Mouse (Mus musculus) forebrain, embryonic 16.5 days (tissue): Measurements from ENCODE around the gene Tiam1. TPM values are rescaled to one million over a fixed set of nuclear protein-coding genes. Genes with fewer than 3 reads are reported as not detected.

Experiments
- ATAC-seq: fragments of 200-750 bp; cut with Nextera tagmentation; 2 replicates; pipeline ENCODE4 v1.8.0; 2017; ENCODE audit warnings: mild to moderate bottlenecking, moderate library complexity
- H3K27ac ChIP-seq: fragments of 300-500 bp; sonication (generic); 2 replicates; pipeline ENCODE4 v1.5.1; 2014; ENCODE audit warnings: low read length, control low read depth
- H3K27me3 ChIP-seq: fragments of 300-500 bp; sonication (generic); replicated peaks from 2 replicates; pipeline ENCODE4 v1.6.1; 2014; ENCODE audit warnings: low read length; ENCODE audit not compliant: control insufficient read depth, insufficient read depth
- H3K36me3 ChIP-seq: fragments of 300-500 bp; sonication (generic); 2 replicates; pipeline ENCODE4 v1.6.1; 2014; ENCODE audit not compliant: control insufficient read depth, insufficient read depth
- H3K4me1 ChIP-seq: fragments of 300-500 bp; sonication (generic); replicated peaks from 2 replicates; pipeline ENCODE4 v1.6.1; 2014; ENCODE audit warnings: low read length; ENCODE audit not compliant: control insufficient read depth, insufficient read depth
- H3K4me2 ChIP-seq: fragments of 300-500 bp; sonication (generic); 2 replicates; pipeline ENCODE4 v1.6.1; 2014; ENCODE audit warnings: mild to moderate bottlenecking, low read length, control low read depth
- H3K4me3 ChIP-seq: fragments of 300-500 bp; sonication (generic); replicated peaks from 2 replicates; pipeline ENCODE4 v1.5.1; 2014; ENCODE audit warnings: mild to moderate bottlenecking, low read length, control low read depth
- H3K9ac ChIP-seq: fragments of 300-500 bp; sonication (generic); replicated peaks from 2 replicates; pipeline ENCODE4 v1.6.1; 2014; ENCODE audit warnings: low read depth, low read length, control low read depth
- H3K9me3 ChIP-seq: fragments of 300-500 bp; sonication (generic); 2 replicates; pipeline ENCODE4 v1.6.1; 2016; ENCODE audit warnings: low read length; ENCODE audit not compliant: control insufficient read depth
- WGBS: fragments of 180-500 bp; shearing (Covaris S2); extraction: QIAGEN DNeasy Blood & Tissue Kit; methylation state at CpG from one replicate; pipeline ENCODE4 v1.1.7; 2014; 5-methylcytosine and 5-hydroxymethylcytosine counted together
- polyA plus RNA-seq: library from polyadenylated mRNA; unstranded; fragments of >200 nt; fragmentation: Nextera tagmentation; extraction: Ambion mirVana; gene quantifications from 2 replicates; pipeline ENCODE4 v1.2.1, GENCODE M21; 2015

Tiam1 gene
- polyA plus RNA-seq, 1 experiment from 2014 or later = 29.5 TPM

DNA sequence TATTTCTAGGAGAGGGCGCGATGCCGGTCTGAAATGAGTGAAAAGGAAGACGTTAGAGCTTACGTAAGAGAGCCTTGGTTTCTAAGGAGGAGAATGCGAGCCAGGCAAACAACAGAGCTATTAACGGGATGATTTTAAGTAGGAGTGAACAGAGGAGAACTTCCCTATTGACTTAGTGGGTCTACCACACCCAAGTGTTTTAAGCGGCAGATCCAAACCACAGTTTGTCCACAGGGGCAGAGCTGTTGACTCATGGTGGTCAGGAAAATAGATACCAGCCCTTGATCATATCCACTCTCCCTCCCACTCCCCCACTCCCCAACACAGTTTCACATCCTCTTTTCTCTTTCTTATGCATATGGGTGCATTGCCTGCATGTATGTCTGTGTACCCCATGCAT, 33.9 kb upstream of the Tiam1 start:
- H3K9ac ChIP-seq = no peak overlapping the region
- no peaks in the 10 kb centered on the region for H3K27me3 ChIP-seq
- no peaks in the 10 kb centered on the region for H3K9me3 ChIP-seq
- peaks cover 11% of the 10 kb centered on the region for H3K4me1 ChIP-seq
- H3K4me3 ChIP-seq = no peak overlapping the region
- no peaks in the 10 kb centered on the region for H3K36me3 ChIP-seq
- no peak for ATAC-seq
- H3K4me2 ChIP-seq = no peak overlapping the region
- WGBS = 81% methylated on average over 8 of the region's 8 CpGs
- no peak overlapping the region for H3K27ac ChIP-seq

GRCm38 (mm10) chr16:90176472-90176871, 32.9 kb upstream of the Tiam1 start:
- H3K9me3 ChIP-seq = no peaks in the 10 kb centered on the region
- 18% methylated on average over 10 of the region's 10 CpGs for WGBS
- no peak overlapping the region for H3K9ac ChIP-seq
- peak overlapping the region; percentile 11 for H3K27ac ChIP-seq
- H3K4me2 ChIP-seq = peak overlapping the region; percentile 16
- H3K36me3 ChIP-seq = no peaks in the 10 kb centered on the region
- H3K4me1 ChIP-seq = peaks cover 11% of the 10 kb centered on the region
- no peak overlapping the region for H3K4me3 ChIP-seq
- ATAC-seq = peak; percentile 88
- no peaks in the 10 kb centered on the region for H3K27me3 ChIP-seq

- no peak overlapping the region for H3K27ac ChIP-seq
- no peak overlapping the region for H3K4me2 ChIP-seq
- H3K4me3 ChIP-seq = no peak overlapping the region
- no peaks in the 10 kb centered on the region for H3K9me3 ChIP-seq
- peaks cover 3% of the 10 kb centered on the region for H3K4me1 ChIP-seq
- 20% methylated on average over 8 of the region's 8 CpGs for WGBS
- no peaks in the 10 kb centered on the region for H3K36me3 ChIP-seq
- no peaks in the 10 kb centered on the region for H3K27me3 ChIP-seq
- H3K9ac ChIP-seq = no peak overlapping the region
- ATAC-seq = no peak
Measured at GRCm38 (mm10) chr16:90171416-90171815, 27.8 kb upstream of the Tiam1 start.

DNA sequence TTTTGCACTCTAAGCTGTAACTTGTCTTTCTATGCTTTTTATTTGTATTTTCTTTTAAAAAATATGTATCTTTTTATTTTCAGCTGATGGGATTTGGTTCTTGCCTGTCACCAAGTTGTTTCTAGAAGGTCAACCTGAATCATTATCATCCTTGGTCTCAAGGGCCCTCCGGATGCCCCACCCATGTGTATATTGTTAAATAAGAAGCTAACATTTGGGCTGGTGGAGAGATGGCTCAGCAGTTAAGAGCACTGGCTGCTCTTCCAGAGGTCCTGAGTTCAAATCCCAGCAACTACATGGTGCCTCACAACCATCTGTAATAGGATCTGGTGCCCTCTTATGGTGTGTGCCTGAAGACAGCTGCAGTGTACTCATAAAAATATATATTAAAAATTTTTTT, 27.1 kb upstream of the Tiam1 start:
- no peak overlapping the region for H3K9ac ChIP-seq
- ATAC-seq = no peak
- no peaks in the 10 kb centered on the region for H3K4me1 ChIP-seq
- no peaks in the 10 kb centered on the region for H3K27me3 ChIP-seq
- H3K36me3 ChIP-seq = no peaks in the 10 kb centered on the region
- no peak overlapping the region for H3K27ac ChIP-seq
- no peaks in the 10 kb centered on the region for H3K9me3 ChIP-seq
- H3K4me3 ChIP-seq = no peak overlapping the region
- H3K4me2 ChIP-seq = no peak overlapping the region
- WGBS = 97% methylated on average over 1 of the region's 1 CpGs

DNA sequence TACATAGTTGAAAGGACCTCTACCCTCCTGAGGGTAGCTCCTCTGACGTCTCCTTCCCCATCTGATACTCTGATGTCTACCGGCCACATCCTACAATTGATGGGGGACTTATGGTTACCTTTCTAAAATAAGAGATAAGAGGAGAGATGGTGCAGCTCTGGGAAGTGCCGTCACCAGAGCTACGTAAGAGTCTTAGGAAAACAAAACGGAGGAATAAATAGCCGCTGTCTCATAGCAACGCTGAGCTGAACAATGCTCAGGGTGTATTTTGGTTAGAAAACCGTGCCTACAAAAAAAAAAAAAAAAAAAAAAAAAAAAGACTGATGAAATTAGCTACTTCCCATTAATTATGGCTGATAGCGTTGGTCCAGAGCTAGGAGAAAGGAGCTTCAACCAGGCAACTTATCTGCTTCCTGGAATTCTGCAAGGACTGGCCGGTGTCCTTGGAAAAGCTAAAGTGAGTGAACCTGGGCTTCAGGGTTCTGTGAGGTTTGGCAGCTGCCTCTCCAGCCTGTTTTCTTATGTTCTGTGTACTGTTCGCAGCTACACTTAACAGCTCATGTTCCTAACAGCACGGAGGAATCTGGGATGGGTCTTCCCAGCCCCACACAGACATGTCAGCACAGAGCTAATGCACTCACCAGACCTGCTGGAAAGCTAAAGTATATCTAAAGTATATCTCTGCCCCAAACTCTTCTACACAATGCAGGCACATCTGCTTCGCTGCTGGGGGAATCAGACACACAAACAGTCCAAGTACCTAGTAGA, 26.5 kb upstream of the Tiam1 start:
- peak; percentile 50; the same call in 1 of the 2 replicates for ATAC-seq

DNA sequence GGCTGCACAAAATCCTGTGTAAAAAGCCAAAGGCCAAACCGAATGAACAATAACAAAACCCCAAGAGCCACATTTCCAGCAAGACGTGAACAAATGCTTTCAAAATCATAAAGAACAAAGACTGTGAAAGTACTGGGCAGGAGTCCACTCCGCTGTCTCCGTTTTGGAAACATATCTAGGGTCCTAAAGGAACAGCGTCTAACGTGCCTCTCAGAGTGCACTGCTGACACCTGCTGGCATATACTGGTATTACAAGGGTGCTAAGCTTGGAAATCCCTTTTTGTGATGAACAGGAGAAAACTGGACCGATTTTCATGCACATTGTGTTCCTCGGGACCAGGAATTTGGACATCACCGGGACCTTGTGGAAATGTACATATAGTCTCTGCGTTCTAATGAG, 24.1 kb upstream of the Tiam1 start:
- peak; percentile 41; the same call in 1 of the 2 replicates for ATAC-seq
- no peaks in the 10 kb centered on the region for H3K27me3 ChIP-seq
- no peak overlapping the region for H3K4me2 ChIP-seq
- no peak overlapping the region for H3K27ac ChIP-seq
- no peaks in the 10 kb centered on the region for H3K4me1 ChIP-seq
- H3K9me3 ChIP-seq = no peaks in the 10 kb centered on the region
- WGBS = 27% methylated on average over 10 of the region's 10 CpGs
- H3K9ac ChIP-seq = no peak overlapping the region
- no peaks in the 10 kb centered on the region for H3K36me3 ChIP-seq
- H3K4me3 ChIP-seq = no peak overlapping the region

More for the DNA sequence above, 26.5 kb upstream of the Tiam1 start:
- no peaks in the 10 kb centered on the region for H3K27me3 ChIP-seq
- H3K9ac ChIP-seq = no peak overlapping the region
- no peaks in the 10 kb centered on the region for H3K4me1 ChIP-seq
- H3K4me3 ChIP-seq = no peak overlapping the region
- H3K4me2 ChIP-seq = no peak overlapping the region
- H3K36me3 ChIP-seq = no peaks in the 10 kb centered on the region
- no peak overlapping the region for H3K27ac ChIP-seq
- H3K9me3 ChIP-seq = no peaks in the 10 kb centered on the region
- WGBS = 53% methylated on average over 13 of the region's 13 CpGs

- H3K27ac ChIP-seq = no peak overlapping the region
- no peak overlapping the region for H3K9ac ChIP-seq
- no peaks in the 10 kb centered on the region for H3K27me3 ChIP-seq
- no peak overlapping the region for H3K4me3 ChIP-seq
- no peak overlapping the region for H3K4me2 ChIP-seq
- H3K9me3 ChIP-seq = no peaks in the 10 kb centered on the region
- H3K36me3 ChIP-seq = no peaks in the 10 kb centered on the region
- ATAC-seq = no peak
- no peaks in the 10 kb centered on the region for H3K4me1 ChIP-seq
- WGBS = 55% methylated on average over 2 of the region's 2 CpGs
Measured at GRCm38 (mm10) chr16:90165435-90165834, 21.9 kb upstream of the Tiam1 start.

DNA sequence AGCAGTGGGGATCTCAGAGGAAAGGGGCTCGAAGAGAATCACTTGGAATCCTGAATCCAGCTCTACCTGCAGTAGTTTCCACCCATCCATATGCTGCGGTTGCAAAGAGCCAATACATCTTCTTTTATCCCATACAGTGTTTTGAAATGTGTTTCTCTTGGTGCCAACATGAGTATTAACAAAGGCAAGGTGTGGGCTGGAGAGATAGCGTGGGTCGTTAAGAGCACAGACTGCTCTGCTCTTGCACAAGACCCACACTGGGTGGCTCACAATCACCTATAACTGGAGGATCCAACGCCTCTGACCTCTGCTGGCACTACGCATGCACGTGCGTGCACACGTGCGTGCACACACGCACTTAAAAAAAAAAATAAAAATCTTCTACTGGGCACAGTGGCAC, 21.4 kb upstream of the Tiam1 start:
- Histone ChIP-seq H3K9ac (no peak overlapping the region), H3K36me3 (no peaks in the 10 kb centered on the region), H3K4me2 (no peak overlapping the region), H3K27me3 (no peaks in the 10 kb centered on the region), H3K27ac (no peak overlapping the region), H3K4me3 (no peak overlapping the region), H3K4me1 (no peaks in the 10 kb centered on the region), H3K9me3 (no peaks in the 10 kb centered on the region)
- no peak for ATAC-seq
- WGBS = 92% methylated on average over 11 of the region's 11 CpGs

GRCm38 (mm10) chr16:90155080-90155479, 11.5 kb upstream of the Tiam1 start:
- 0 out of 2 replicates have a peak, but pooled peaks have one; percentile 66 for ATAC-seq
- H3K4me2 ChIP-seq = no peak overlapping the region
- H3K27ac ChIP-seq = no peak overlapping the region
- 40% methylated on average over 7 of the region's 7 CpGs for WGBS
- no peaks in the 10 kb centered on the region for H3K27me3 ChIP-seq
- H3K36me3 ChIP-seq = no peaks in the 10 kb centered on the region
- no peaks in the 10 kb centered on the region for H3K9me3 ChIP-seq
- H3K9ac ChIP-seq = no peak overlapping the region
- no peaks in the 10 kb centered on the region for H3K4me1 ChIP-seq
- no peak overlapping the region for H3K4me3 ChIP-seq
